Mouse (Mus musculus) hindbrain, embryonic 10.5 days (tissue): ENCODE measurements around the gene Evi5. TPM values are rescaled to one million over a fixed set of nuclear protein-coding genes. Genes with fewer than 3 reads are reported as not detected.
A peak's percentile ranks its signal among the peaks of the same experiment; 100 is the strongest.

Experiments used
- DNase-seq: peaks from one replicate; pipeline ENCODE4 v3.0.0-alpha.2; 2017; ENCODE audit warnings: low spot score
- H3K27ac ChIP-seq: fragments of 300-500 bp; sonication (generic); 2 replicates; pipeline ENCODE4 v1.5.1; 2016; ENCODE audit warnings: mild to moderate bottlenecking, moderate library complexity
- H3K27me3 ChIP-seq: fragments of 300-500 bp; sonication (generic); 2 replicates; pipeline ENCODE4 v1.6.1; 2016; ENCODE audit warnings: mild to moderate bottlenecking; ENCODE audit not compliant: poor library complexity, insufficient read depth, severe bottlenecking
- H3K36me3 ChIP-seq: fragments of 300-500 bp; sonication (generic); 2 replicates; pipeline ENCODE4 v1.6.1; 2016; ENCODE audit warnings: mild to moderate bottlenecking, moderate library complexity
- H3K4me1 ChIP-seq: fragments of 300-500 bp; sonication (generic); replicated peaks from 2 replicates; pipeline ENCODE4 v1.6.1; 2016; ENCODE audit warnings: mild to moderate bottlenecking
- H3K4me3 ChIP-seq: fragments of 300-500 bp; sonication (generic); 2 replicates; pipeline ENCODE4 v1.5.1; 2016; ENCODE audit warnings: mild to moderate bottlenecking, moderate library complexity
- H3K9me3 ChIP-seq: fragments of 300-500 bp; sonication (generic); 2 replicates; pipeline ENCODE4 v1.6.1; 2016; ENCODE audit warnings: mild to moderate bottlenecking, moderate library complexity
- WGBS: fragments of 180-500 bp; shearing (Covaris S2); methylation state at CpG from one replicate; pipeline ENCODE4 v1.1.7; 2016; 5-methylcytosine and 5-hydroxymethylcytosine counted together
- polyA plus RNA-seq: library from polyadenylated mRNA; unstranded; fragments of >200 nt; fragmentation: Nextera tagmentation; extraction: Ambion mirVana; gene quantifications from 2 replicates; pipeline ENCODE4 v1.2.1, GENCODE M21; 2016

Evi5 gene
- 48.4 and 51.8 TPM in 2 replicates for polyA plus RNA-seq

- 48% methylated on average over 4 of the region's 4 CpGs for WGBS
- H3K27me3 ChIP-seq = peaks cover 13% of the 10 kb centered on the region; the same call in 1 of the 2 replicates
- no peaks in the 10 kb centered on the region for H3K36me3 ChIP-seq
- H3K4me1 ChIP-seq = no peaks in the 10 kb centered on the region
- no peak within 1 kb of the TSS for H3K4me3 ChIP-seq
- H3K27ac ChIP-seq = no peak within 1 kb of the TSS
- H3K9me3 ChIP-seq = no peaks in the 10 kb centered on the region
- no peak for DNase-seq
Observed at GRCm38 (mm10) chr5:107874561-107875260, at the start of gene Evi5. Gene Evi5, minus strand, starts transcription at chr5:107875107.

GRCm38 (mm10) chr5:107924564-107924963 is 49.7 kb upstream of the Evi5 start:
- H3K4me1 ChIP-seq = no peaks in the 10 kb centered on the region
- no peak overlapping the region for H3K27ac ChIP-seq
- no peaks in the 10 kb centered on the region for H3K9me3 ChIP-seq
- no peaks in the 10 kb centered on the region for H3K36me3 ChIP-seq
- H3K4me3 ChIP-seq = no peak overlapping the region
- DNase-seq = no peak
- 86% methylated on average over 8 of the region's 8 CpGs for WGBS
- H3K27me3 ChIP-seq = no peaks in the 10 kb centered on the region

- Histone ChIP-seq H3K27ac (no peak overlapping the region), H3K4me1 (no peaks in the 10 kb centered on the region), H3K9me3 (no peaks in the 10 kb centered on the region), H3K4me3 (no peak overlapping the region), H3K36me3 (no peaks in the 10 kb centered on the region), H3K27me3 (no peaks in the 10 kb centered on the region)
- 92% methylated on average over 1 of the region's 1 CpGs for WGBS
- no peak for DNase-seq
Observed at GRCm38 (mm10) chr5:107922836-107923235, 47.9 kb upstream of the Evi5 start.

GRCm38 (mm10) chr5:107921400-107922252 is 46.7 kb upstream of the Evi5 start:
- WGBS = 75% methylated on average over 2 of the region's 2 CpGs
- DNase-seq = no peak
- no peak overlapping the region for H3K27ac ChIP-seq
- H3K27me3 ChIP-seq = no peaks in the 10 kb centered on the region
- no peaks in the 10 kb centered on the region for H3K9me3 ChIP-seq
- H3K4me1 ChIP-seq = no peaks in the 10 kb centered on the region
- H3K36me3 ChIP-seq = no peaks in the 10 kb centered on the region
- H3K4me3 ChIP-seq = no peak overlapping the region

GRCm38 (mm10) chr5:107915280-107915679 is 40.4 kb upstream of the Evi5 start:
- Histone ChIP-seq H3K27me3 (no peaks in the 10 kb centered on the region), H3K27ac (no peak overlapping the region), H3K36me3 (peaks cover 9% of the 10 kb centered on the region; the same call in 1 of the 2 replicates), H3K4me1 (no peaks in the 10 kb centered on the region), H3K4me3 (no peak overlapping the region), H3K9me3 (no peaks in the 10 kb centered on the region)
- DNase-seq = no peak
- 42% methylated on average over 4 of the region's 4 CpGs for WGBS

- Histone ChIP-seq H3K27me3 (no peaks in the 10 kb centered on the region), H3K36me3 (peaks cover 51% of the 10 kb centered on the region), H3K27ac (no peak overlapping the region), H3K9me3 (no peaks in the 10 kb centered on the region), H3K4me1 (no peaks in the 10 kb centered on the region), H3K4me3 (no peak overlapping the region)
- no peak for DNase-seq
- WGBS = 90% methylated on average over 5 of the region's 5 CpGs
Observed at GRCm38 (mm10) chr5:107911012-107911411, 36.1 kb upstream of the Evi5 start.

- Histone ChIP-seq H3K27ac (no peak overlapping the region), H3K9me3 (no peaks in the 10 kb centered on the region), H3K36me3 (peaks cover 60% of the 10 kb centered on the region), H3K27me3 (no peaks in the 10 kb centered on the region), H3K4me1 (no peaks in the 10 kb centered on the region), H3K4me3 (no peak overlapping the region)
- no peak for DNase-seq
- 74% methylated on average over 5 of the region's 5 CpGs for WGBS
Observed at GRCm38 (mm10) chr5:107910084-107910616, 35.2 kb upstream of the Evi5 start.

GRCm38 (mm10) chr5:107909668-107910067 is 34.8 kb upstream of the Evi5 start:
- no peak for DNase-seq
- 90% methylated on average over 3 of the region's 3 CpGs for WGBS
- Histone ChIP-seq H3K4me3 (no peak overlapping the region), H3K36me3 (peaks cover 65% of the 10 kb centered on the region), H3K4me1 (no peaks in the 10 kb centered on the region), H3K9me3 (no peaks in the 10 kb centered on the region), H3K27me3 (no peaks in the 10 kb centered on the region), H3K27ac (no peak overlapping the region)

GRCm38 (mm10) chr5:107908514-107909110 is 33.7 kb upstream of the Evi5 start:
- peaks cover 75% of the 10 kb centered on the region for H3K36me3 ChIP-seq
- H3K4me3 ChIP-seq = no peak overlapping the region
- no peaks in the 10 kb centered on the region for H3K9me3 ChIP-seq
- no peaks in the 10 kb centered on the region for H3K27me3 ChIP-seq
- no peak overlapping the region for H3K27ac ChIP-seq
- no peak for DNase-seq
- H3K4me1 ChIP-seq = no peaks in the 10 kb centered on the region
- 95% methylated on average over 2 of the region's 2 CpGs for WGBS

GRCm38 (mm10) chr5:107904325-107904724 is 29.4 kb upstream of the Evi5 start:
- Histone ChIP-seq H3K4me3 (no peak overlapping the region), H3K36me3 (peaks cover 75% of the 10 kb centered on the region), H3K4me1 (peaks cover 12% of the 10 kb centered on the region), H3K27me3 (no peaks in the 10 kb centered on the region), H3K27ac (no peak overlapping the region), H3K9me3 (no peaks in the 10 kb centered on the region)
- DNase-seq = no peak
- 89% methylated on average over 3 of the region's 3 CpGs for WGBS

GRCm38 (mm10) chr5:107901014-107901615 is 26.2 kb upstream of the Evi5 start:
- Histone ChIP-seq H3K27me3 (no peaks in the 10 kb centered on the region), H3K4me3 (peak overlapping the region; percentile 99), H3K36me3 (peaks cover 43% of the 10 kb centered on the region), H3K4me1 (peaks cover 12% of the 10 kb centered on the region), H3K9me3 (no peaks in the 10 kb centered on the region), H3K27ac (peak overlapping the region; percentile 99)
- under 1% methylated on average over 23 of the region's 23 CpGs for WGBS
- no peak for DNase-seq

GRCm38 (mm10) chr5:107900206-107901013 is 25.5 kb upstream of the Evi5 start, which contains the start of gene Rpl5:
Gene Rpl5, plus strand, starts transcription at chr5:107900502.
- WGBS = 4% methylated on average over 66 of the region's 66 CpGs
- Histone ChIP-seq H3K9me3 (no peaks in the 10 kb centered on the region), H3K4me3 (peak within 1 kb of the TSS; percentile 99), H3K27ac (peak within 1 kb of the TSS; percentile 99), H3K36me3 (peaks cover 36% of the 10 kb centered on the region), H3K4me1 (peaks cover 12% of the 10 kb centered on the region), H3K27me3 (no peaks in the 10 kb centered on the region)
- DNase-seq = peak; percentile 95
